Mouse (Mus musculus) urinary bladder, postnatal 14 days (tissue): ENCODE results near the gene Ccl21a.
"Not testable (repeated sequence)": the region's sequence is repeated elsewhere in the genome, so short reads cannot be mapped to it uniquely, and the experiment has no call there.

Experiments
- DNase-seq: peaks from one replicate; pipeline ENCODE4 v3.0.0; 2021; ENCODE audit warnings: low spot score

Ccl21a gene

DNA sequence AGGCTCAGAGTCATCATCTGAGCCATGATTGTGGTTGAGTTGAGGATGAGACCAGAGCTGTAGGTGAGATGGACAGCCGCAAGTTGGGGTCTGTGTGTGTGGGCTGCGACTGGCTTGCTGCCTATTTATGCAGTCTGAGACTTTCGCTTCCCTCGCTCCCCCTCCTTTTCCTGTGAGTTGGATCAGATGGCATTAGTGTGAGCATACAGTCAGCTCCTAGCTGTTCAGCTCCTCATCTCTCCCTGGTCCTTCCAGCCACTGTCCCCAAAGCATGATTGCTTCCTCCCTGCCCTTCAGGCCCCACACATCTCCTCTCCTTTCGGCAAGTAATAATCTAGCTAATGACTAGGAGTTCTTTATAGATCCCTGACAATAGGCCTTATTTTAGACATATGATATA is at the start of gene Ccl21a:
TSS of gene Ccl21a (minus strand) at position 101 of the 400 bp plus-strand sequence.
- not testable (repeated sequence) for DNase-seq

DNA sequence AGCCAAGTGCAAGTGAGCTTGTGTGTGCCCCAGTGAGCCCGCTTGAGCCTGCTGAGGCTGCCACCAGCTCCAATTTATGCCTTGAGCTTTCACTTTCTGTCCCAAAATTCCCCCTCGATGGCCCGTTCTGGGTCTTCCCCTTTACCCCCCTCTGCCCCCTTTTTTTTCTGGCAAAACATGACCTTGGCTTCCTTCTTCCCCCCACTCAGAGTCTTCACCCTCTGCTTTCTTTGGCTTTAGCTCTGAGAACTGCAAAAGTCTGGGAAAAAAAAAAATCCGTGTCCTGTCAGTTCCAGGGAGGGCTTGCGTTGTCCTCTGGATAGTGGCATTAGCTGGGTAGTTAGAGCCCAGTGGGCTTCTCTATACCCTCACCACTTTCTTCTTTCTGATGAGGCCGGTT is 17.3 kb downstream of the Ccl21a start, which contains the start of gene Ccl19:
TSS of gene Ccl19 (minus strand) at position 101 of the 400 bp plus-strand sequence.
- not testable (repeated sequence) for DNase-seq

DNA sequence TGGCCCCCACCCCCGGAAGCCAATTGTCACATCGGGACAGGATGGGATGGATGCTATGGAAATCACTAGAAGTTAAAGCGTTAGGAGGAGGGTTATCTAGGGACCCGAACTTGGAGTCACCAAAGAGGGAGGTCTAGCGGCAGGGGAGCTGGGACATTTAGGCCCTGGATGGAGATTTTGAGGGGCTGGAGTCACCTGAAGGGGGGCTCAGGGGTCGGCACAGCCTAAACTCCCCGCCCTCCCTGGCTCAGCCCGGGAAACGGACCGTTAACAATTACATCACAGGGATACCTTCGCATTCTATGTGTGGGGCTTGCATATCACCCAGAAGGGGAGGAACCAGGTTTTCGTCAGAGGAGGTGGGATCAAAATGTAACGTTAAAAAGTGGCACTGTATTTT is 38.5 kb downstream of the Ccl21a start, which contains the start of gene 4930578G10Rik:
TSS of gene 4930578G10Rik (plus strand) at position 301 of the 400 bp plus-strand sequence.
- DNase-seq: not testable (repeated sequence)
